Mouse (Mus musculus): ENCODE measurements around the gene Mga. TPM values are rescaled to one million over a fixed set of nuclear protein-coding genes. Genes with fewer than 3 reads are reported as not detected.

Mga gene
- 10 to 100 TPM; 36.8 to 43.7 TPM for polyA plus RNA-seq (2017; shearing (Covaris generic))

- peak; percentile 91 for ATAC-seq
Observed at GRCm38 (mm10) chr2:119897090-119897732, at the start of gene Mga. Gene Mga (plus strand): TSS chr2:119897228.

- ATAC-seq, result no peak
Observed at GRCm38 (mm10) chr2:119853811-119854210, 43.2 kb upstream of the Mga start.

GRCm38 (mm10) chr2:119855310-119855850 is 41.6 kb upstream of the Mga start:
- no peak for ATAC-seq

GRCm38 (mm10) chr2:119857341-119857740 is 39.7 kb upstream of the Mga start:
- no peak for ATAC-seq

- no peak for ATAC-seq
Observed at GRCm38 (mm10) chr2:119864484-119864883, 32.5 kb upstream of the Mga start.

GRCm38 (mm10) chr2:119872371-119873104 is 24.5 kb upstream of the Mga start:
- peak; percentile 53 for ATAC-seq

- peak; percentile 71 for ATAC-seq
Observed at GRCm38 (mm10) chr2:119873105-119873464, 23.9 kb upstream of the Mga start.

GRCm38 (mm10) chr2:119875981-119876380 is 21.0 kb upstream of the Mga start:
- no peak for ATAC-seq

GRCm38 (mm10) chr2:119887201-119887600 is 9.8 kb upstream of the Mga start:
- no peak for ATAC-seq

- ATAC-seq, result no peak
Observed at GRCm38 (mm10) chr2:119896553-119897089, 407 bp upstream of the Mga start.

- ATAC-seq, result peak; percentile 49
Observed at GRCm38 (mm10) chr2:119898141-119898594, 1.1 kb downstream of the Mga start.

GRCm38 (mm10) chr2:119916007-119916406 is 19.0 kb downstream of the Mga start:
- no peak for ATAC-seq

- ATAC-seq, result no peak
Observed at GRCm38 (mm10) chr2:119917631-119918369, 20.8 kb downstream of the Mga start.

GRCm38 (mm10) chr2:119970571-119970970 is 73.5 kb downstream of the Mga start:
- peak; percentile 48 for ATAC-seq

- no peak for ATAC-seq
Observed at GRCm38 (mm10) chr2:119971316-119971715, 74.3 kb downstream of the Mga start.

- ATAC-seq, result peak; percentile 98
Observed at GRCm38 (mm10) chr2:119971837-119972536, 75.0 kb downstream of the Mga start.

GRCm38 (mm10) chr2:119972537-119972879 is 75.5 kb downstream of the Mga start, which contains the start of gene Mapkbp1:
Gene Mapkbp1 (plus strand): TSS chr2:119972699.
- no peak for ATAC-seq

- no peak for ATAC-seq
Observed at GRCm38 (mm10) chr2:119980343-119980986, 83.4 kb downstream of the Mga start.

GRCm38 (mm10) chr2:119981631-119982030 is 84.6 kb downstream of the Mga start:
- no peak for ATAC-seq

GRCm38 (mm10) chr2:119985871-119986270 is 88.8 kb downstream of the Mga start:
- ATAC-seq, result no peak

- ATAC-seq, result no peak
Observed at GRCm38 (mm10) chr2:119986369-119986768, 89.3 kb downstream of the Mga start.

- no peak for ATAC-seq
Observed at GRCm38 (mm10) chr2:119987441-119987840, 90.4 kb downstream of the Mga start.
